Mouse (Mus musculus) WW6 (cell line): ENCODE results near the gene Abcc9.

Source experiments
- DNase-seq: peaks from one replicate; pipeline ENCODE4 v3.0.0-alpha.2; 2013; ENCODE audit warnings: low read depth, low spot score

Gene Abcc9

DNA sequence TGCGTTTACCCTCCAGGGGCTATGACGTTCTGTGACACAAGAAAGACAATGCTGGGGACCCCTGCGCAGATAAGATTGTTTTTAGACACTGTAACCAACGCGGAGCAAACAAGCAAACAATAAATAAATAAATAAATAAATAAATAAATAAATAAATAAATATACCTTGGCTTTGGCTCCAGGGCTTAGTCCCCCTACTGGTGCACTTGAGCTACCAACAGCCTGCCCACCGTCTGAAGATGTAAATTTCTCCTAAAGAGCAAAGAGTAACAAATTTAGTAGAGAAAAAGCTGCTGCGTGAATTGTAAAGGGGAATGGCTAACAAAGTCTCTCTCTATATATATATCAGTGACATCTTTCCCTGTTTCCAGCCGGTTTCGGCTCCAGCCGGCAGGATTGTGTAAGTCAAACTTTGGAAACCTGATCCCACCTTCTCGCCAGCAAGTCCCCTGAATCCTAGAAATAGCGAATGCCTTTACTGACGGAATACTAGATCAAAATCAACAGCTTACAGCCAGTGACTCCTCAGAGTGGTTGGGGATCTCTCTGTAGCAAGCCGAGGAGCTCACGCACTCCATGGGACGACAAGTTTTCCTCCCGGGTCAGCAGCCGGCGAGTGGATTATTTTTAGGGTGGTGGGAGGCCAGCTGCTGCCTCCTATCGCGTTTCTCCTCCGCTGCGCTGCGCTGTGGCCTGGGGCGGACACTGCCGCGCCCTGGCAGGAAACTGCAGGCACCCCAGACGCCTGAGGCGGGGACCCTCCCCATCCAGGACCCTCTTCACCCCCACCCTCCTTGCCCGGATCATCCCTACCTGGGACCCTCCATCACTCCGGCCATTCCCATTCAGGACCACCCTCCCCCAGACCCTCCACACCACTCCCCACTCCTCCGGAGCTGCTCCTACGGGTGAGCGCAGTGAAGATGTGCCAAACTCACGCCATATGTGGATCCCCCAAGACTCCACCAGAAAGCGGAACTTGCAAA is at the start of gene Abcc9:
Abcc9 (minus strand) TSS at position 664 of the 986 bp plus-strand sequence.
- peak; percentile 22 for DNase-seq

DNA sequence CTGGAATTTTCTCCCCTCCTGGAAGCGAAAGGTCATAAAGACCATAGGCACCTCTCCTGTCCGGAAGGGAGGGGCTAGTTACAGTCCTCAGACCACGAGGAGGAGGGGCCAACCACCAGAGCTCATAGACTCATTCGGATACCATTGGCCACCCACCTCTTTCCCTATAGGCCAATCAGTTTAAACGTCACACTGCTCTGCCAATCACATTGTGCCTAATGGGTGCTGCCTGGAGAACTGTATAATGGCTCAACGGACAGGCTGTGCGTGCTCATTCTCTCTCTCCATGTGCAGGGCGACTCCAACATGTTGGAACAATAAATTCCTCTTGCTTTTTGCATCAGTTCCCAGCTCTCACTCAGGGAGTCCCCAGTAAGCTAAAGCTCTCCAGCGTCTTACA is 49.2 kb upstream of the Abcc9 start:
- peak; percentile 74 for DNase-seq

DNA sequence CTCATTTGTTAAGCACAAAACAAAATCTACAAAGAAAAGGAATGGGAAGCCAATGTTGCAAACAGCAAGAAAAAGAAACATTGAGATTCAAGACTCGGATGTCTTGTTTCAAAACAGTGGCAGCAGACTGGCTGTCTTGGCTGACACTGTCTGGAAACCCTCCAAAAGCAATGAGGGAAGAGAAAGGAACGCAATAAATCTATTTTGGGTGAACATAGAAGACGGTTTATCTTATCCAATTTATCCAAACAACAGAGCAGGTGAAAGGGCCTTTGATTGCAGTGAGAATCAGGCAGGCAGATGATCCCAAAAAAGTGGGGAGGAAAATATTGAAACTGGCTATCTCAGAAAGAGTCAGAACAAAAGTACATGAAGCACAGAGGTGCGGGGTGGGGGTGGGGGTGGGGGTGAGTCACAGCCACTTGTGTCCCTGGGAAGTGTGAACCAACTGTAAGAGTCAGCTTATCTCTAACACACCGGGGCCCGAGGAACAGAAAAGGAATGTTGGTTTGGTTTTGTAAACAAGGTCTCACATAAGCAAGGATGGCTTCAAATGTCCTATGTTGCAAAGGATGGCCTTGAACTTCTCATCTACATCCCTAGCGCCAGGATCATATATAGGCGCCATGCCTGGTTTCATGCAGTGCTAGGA is 46.1 kb upstream of the Abcc9 start:
- DNase-seq: no peak

DNA sequence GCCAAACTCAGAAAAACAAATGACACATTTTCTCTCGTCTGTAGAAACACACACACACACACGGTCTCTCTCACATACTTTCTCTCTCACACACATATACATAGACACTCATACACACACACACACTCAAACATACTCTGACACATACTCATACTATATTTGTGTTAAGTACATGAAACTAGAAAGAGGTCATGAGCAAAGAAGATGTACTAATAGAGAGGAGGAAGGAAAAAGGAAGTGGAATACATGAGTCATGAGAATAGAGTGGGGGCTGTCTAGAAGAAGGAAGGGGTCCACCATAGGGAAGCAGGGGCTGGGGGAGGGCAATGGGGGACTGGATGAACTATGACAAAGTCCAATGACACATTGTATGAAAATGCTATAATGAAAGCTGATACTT is 45.0 kb upstream of the Abcc9 start:
- DNase-seq: no peak

DNA sequence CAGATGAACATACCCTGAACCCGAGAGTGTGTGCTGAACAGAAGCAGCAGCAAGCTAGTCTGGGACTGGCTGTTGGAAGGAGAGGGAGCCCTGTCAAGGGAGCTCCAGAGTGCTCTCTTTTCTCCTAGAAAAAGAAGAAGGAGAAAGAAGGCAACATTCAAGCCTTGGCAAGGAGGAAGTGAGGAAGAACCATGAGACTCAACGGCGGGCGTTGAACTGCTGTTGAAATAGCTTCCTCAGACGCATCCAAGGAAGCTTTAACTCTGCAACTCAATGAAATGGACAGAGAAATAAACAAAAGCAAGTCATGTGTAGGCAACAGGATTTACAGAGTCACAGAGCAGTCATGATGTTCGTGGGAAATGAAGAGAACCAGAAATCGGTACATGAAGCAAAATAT is 44.6 kb upstream of the Abcc9 start:
- DNase-seq: no peak

DNA sequence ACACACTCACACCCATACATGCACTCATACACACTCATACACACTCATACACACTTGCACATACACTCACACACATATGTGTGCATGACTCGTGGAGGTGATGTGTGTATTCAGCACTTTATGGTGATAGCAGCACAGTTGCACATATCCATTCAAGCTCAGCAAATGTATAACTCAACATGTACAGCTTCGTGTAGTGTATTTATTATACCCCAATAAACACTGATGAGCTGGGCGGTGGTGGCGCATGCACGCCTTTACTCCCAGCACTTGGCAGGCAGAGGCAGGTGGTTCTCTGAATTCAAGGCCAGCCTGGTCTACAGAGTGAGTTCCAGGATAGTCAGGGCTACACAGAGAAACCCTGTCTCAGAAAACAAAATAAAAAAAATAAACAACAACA is 43.4 kb upstream of the Abcc9 start:
- DNase-seq: no peak

DNA sequence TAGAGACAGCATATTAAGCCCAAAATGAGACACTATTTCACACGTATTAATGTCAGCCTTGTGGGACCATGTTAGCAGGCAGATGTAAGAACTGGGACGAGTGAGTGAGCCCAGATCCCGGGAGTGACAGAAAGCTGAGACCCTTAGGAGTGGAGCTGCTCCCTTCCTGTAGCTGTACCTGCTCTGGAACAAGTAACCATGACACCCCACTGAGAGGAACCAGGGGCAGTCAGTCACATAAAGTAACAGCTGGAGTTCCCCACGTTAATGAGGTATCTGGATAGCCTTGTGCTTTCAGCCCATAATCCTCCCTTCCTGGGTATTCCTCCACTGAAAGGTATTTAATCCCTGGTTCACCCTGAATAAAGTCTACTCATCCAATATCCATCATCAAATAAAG is 41.1 kb upstream of the Abcc9 start:
- no peak for DNase-seq

DNA sequence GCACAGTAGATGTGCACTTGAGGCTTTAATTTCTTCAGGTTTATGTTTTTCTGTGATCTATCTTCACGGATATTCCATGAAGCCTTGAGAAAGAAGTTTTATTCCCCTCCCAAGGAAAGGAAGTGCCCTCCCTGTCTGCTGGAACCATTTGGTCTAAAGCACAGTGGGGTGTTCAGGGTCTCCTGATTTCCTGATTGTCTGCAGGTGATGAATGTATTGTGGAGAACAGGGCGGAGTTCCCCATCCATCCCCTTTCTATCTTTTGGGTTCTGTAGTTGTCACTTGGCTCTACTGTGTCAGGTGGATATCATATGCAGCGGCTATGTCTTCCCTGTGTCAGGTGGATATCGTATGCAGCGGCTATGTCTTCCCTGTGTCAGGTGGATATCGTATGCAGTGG is 39.6 kb upstream of the Abcc9 start:
- no peak for DNase-seq

DNA sequence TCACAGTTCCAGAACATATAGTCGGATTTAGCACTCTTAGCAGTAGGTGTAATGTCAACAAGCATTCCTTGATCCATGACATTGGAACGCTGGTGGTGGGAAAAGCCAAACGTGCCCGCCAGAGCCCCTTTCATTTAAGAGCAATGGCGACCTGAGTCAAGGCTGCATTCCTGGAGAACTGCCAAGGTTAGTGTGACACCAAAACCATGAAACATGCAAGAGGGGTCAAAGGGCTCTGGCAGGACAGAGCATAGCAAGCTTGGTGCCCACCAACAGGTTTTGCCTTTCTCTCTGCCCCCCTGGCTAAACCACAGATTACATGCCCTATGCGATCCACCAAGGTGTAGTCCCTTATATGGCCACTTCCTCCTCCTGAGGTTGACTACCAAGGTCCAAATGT is 36.5 kb upstream of the Abcc9 start:
- no peak for DNase-seq

DNA sequence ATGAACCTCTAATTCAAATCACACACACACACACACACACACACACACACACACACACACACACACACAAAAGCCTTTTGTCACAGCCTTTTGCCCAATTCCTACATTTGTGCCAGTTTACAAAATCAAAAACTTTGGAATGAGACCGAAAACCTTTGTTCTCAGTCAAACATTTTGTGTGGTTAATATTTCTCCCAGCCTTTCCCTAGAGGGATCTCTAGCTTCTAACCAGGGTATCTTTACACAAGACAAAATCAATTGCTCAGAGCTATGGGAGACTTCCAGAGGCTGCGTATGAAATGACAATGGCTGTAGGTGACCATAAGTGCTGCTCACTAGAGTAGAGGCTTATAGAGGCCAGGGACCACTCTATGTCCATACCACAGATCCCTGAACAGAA is 36.1 kb upstream of the Abcc9 start:
- no peak for DNase-seq

DNA sequence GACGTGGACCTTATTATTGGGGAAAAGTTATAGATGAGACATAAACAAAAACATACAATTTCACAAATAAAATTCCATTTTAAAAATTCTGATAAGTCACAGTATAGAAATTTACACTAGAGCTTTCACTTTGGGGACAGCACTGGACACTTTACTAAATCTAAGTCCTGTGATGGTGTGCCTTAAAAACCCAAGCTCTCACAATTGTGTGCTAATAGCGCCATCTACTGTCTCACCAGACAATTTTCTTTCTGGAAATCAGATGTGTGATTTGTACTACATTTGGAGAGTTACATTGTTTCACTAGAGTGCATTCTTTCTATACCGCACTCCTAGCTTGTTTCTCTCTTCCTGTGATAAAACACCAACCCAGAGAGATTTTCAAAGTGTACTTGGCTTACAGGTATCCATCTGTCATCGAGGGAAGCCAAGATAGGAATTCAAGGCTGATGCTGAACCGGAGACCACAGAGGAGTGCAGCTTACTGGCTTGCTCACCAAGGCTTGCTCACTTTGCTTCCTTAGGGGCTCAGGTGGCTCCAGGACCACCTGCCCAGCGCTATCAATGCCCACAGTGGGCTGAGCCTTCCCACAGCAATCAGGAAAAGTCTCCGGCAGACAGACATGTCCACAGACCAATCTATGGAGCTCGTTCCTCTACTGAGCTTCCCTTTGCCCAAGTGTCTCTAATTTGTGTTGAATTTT is 33.3 kb upstream of the Abcc9 start:
- no peak for DNase-seq

DNA sequence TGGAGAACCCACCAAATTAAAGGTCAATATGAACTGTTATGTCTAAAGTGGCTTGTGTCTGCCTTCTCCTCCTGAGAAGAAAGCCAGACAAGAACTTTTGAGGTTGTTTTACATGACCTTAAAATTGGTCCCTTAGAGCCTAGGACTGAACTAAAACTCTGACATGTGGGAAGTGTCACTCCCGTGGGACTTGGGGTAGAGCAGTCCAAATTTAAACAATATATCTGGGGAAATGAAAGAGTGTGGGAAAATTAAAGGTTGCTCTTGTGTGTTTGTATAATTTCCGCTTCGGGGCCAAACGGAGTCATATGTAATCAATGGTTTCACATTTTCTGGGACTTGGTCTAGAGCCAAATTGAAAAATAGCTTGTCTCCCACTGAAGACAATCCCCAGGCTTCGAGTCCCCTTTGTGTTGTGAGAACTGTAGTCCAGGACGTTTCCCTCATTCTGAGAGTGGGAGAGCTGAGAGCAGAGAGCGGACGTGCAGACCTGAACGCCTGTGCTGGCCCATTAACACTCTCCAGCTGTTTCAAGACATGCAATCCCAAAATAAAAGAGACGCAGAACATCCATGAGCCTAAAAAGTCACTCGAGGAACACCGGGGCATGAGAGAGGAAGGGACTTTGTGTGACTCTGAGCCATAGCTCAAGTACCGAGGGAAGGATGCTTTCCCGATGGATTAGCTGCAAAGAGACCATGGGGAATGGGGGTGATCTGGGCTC is 30.6 kb upstream of the Abcc9 start:
- DNase-seq: no peak

DNA sequence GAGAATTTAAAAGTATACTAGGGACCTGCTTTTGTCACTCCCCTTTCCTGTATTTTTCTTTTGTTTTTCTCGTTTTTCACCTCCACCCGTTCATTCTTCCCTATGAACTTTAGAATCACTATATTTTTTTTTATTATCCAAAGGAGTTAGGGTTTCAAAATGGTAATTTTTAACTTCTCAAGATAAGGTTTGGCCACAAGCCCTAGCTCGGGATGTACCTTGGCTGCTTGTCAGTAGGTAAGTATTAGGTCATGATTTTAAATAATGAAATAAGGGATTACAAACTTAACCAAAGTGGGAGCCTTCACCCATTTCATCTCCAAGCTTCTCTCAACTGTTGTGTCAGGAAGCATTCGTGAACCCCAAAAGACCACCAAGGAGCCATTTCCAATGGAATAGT is 23.9 kb upstream of the Abcc9 start:
- DNase-seq: no peak

DNA sequence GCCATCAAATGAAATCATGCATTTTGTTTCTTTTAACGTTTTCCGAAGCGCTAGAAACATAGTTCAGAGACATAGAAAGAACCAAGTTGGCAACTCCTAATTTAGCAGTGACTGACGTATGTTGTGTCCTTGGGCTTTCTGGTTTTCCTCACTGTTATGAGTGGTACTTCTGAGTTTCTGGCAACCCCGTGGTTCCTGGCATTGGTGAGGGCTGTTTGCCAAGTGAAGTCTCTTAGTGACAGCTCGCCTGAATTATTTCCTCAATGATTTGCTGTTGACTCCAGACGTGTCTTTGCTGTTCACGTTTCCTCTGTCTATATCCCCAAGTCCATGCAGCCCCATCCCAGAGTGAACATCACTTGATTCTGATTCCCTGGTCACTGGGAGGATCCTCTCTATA is 19.6 kb upstream of the Abcc9 start:
- no peak for DNase-seq

DNA sequence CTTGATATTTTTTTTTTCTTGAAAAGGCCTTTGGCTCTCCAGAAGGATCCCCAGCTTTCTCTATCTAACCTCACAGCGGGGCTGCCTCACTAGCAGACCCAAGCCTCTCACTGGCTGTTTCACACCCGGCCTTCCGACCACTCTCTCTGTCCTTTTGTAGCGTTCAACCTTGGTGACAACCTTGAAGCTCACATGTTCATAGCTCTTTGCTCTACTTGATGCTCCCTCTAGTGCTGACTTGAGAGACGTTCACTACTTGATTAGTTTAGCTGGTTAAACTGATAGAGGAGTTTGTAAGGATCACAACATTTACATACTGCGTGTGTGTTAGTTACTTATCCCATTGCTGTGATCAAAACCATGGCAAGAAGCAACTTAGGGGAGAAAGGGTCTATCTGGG is 18.5 kb upstream of the Abcc9 start:
- no peak for DNase-seq

DNA sequence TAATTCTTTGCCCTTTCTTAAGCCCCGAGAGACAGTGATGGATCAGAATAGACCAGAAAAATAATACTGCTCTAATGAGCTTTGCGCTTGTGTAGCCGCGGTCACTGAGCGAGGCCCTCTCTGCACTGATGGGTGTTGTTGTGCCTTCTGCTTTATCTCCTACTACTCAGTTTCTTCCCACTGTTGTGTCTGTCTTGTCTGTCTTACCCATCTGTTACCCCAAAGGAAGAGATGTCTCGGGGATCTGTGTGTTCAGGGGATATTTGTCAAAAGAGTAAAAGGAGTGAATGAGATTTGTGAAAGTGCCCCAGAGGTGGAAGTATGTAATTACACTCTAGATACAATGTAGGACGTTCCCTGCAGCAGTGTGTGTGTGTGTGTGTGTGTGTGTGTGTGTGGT is 16.1 kb upstream of the Abcc9 start:
- DNase-seq: no peak

DNA sequence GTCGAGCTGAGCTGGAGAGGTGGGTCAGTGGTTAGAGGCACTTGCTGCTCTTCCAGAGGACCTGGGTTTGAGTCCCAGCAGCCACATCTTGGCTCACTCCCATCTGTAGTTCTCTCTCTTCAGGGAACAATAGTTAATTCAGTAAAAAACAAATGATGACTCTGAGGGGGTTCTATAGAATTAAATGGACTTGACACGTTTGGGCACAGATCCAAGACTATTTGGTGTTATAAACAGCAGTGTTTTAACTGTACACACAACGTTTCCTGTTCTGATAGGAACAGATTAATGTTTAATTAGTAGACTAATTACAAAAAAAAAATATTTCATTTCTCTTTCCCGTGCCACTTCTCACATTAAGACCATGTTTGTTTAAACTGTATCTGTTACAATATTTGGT is 15.1 kb upstream of the Abcc9 start:
- DNase-seq: no peak

DNA sequence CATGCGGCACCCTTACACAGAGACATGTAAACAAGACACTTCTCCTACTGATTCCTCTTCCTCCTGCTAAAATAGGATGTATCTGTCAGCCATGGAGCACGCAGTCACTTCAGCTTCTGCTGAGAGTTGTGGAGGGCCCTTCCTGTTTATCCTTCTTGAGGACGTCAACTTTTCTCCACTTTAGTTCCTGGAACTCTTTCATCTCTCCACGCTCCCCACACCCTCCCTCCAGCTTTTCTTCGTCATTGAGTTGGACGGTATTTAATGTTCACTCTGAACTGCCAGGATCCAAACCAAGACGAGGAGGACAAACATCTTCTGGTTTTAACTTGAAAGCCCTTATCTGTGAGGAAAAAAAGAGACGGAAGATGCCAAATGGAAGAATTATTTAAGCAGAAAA is 12.9 kb upstream of the Abcc9 start:
- no peak for DNase-seq

DNA sequence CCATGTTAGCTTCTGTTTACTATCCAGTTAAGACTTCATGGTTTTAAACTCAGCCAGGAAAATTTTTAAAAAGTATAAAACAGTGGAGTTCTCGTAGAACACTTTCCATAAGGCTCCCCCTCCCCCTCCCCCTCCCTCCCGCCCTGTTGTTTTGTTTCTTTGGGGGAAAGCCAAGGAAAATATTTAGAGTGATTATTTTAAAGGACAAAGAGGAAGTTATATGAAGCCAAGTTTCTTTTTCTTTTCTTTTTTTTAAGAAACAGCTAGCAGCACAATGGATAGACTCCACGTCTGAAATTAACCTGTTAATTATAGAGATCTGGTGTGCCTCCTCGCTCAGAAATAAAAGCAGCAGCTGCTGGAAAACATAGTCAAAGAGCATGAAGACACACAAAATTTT is 9.0 kb upstream of the Abcc9 start:
- DNase-seq: no peak

DNA sequence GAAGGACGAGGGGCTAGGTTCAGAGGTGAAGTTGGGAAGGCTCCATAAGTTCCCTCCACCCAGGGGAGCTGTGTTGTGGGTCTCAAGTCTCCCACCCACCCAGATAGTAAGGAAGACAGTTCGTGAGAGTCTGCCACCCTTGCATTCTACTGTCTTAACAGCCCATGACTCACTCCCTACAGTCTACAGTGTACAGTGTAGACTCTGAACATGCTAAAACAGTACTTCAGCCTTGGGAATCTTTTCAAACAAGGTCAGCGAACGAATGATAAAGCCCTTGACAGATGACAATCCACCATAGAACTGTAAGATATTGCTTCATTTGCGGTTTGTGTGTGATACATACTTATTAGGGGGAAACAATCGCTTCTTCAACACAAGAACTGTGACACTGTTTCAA is 8.6 kb upstream of the Abcc9 start:
- no peak for DNase-seq

DNA sequence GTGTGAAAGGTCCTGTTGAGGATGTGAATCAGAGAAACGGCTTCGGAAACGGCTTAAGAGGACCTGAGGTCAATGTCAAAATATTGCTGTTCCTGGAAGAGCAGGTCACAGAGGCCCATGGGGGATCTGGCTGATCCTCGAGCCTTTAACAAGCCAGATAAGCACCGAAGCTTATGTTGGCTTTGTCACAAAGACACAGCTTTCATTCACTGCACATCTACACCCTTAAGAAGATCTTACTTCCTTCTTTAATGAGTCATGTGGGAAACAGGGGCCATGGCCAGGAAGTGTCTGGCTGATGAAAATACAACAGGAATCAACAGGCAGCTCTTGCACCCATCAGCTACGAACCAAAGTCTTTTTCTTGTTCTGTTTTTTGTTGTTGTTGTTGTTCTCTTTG is 6.3 kb upstream of the Abcc9 start:
- DNase-seq: no peak

DNA sequence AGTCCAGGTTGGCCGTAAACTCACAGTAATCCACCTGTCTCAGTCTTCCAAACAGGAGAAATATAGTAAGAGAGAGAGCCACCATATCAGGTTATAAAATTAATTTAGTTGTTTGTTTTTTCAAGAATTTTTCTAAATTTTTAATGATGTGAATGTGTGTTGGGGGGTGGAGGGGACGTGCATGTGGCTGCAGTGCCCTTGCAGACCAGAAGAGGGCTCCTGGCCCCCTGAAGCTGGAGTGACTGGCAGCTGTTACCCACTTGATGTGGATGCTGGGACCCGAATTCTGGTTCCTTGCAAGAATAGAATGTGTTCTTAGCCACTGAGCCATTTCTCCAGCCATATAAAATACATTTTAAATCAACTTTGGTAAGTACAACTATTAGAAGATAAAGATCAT is 4.6 kb upstream of the Abcc9 start:
- DNase-seq: no peak
